Mouse (Mus musculus): ENCODE data around the gene Ppp1r13l. TPM values are rescaled to one million over a fixed set of nuclear protein-coding genes. Genes with fewer than 3 reads are reported as not detected.

The Ppp1r13l gene
- polyA plus RNA-seq (2016; fragmentation: Nextera tagmentation; extraction: Ambion mirVana), result 3.6 and 4.1 TPM in 2 replicates

GRCm38 (mm10) chr7:19359299-19359891, at the start of gene Ppp1r13l, which contains the start of gene Cd3eap:
Gene Ppp1r13l (plus strand): TSS chr7:19359749.
Gene Cd3eap (minus strand): TSS chr7:19359483.
- peak within 1 kb of the TSS; percentile 52; the same call in 1 of the 2 replicates for H3K27ac ChIP-seq (replicated peaks)
- under 1% methylated on average over 31 of the region's 31 CpGs for WGBS
- ATAC-seq (ENCODE audit: low FRiP score, low read depth), result peak; percentile 70

DNA sequence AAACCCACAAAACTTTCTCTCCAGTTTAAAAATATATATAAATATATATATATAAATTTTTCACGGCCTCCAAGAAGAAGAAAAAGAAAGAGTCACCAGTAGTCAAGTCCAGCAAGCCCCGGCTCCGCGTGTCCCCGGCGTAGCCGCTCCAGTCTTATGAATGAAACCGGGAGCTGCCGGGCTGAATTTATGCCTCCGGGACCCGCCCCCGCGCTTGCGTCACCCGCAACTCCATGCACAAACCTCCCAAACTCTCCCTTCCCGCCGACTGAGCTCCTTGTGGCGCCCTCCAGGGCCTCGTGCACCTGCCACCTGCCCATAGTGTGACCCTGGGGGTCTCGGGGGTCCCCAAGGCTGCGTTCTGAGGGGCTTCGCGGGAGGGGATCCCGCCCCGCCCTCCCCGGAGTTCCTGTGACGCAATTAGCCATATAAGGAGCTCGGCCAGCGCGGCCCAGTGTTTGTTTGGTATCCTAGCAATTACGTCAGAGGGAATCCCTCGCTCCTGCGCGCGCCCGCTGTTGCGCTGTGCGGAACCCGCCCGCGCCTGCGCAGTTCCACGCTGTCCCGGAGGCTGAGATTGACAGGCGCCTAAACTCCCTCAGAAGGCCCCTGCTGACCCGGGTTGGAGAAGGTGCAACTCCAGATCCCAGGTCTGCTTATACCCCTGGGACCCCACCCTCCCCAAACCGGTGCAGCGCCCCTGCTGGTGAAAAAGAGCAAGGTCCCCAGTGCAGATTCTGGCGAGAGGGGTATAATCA, 49.5 kb upstream of the Ppp1r13l start, which contains the start of gene Fosb:
TSS of gene Fosb (minus strand) at position 168 of the 758 bp plus-strand sequence.
- Histone ChIP-seq H3K4me2 (replicated peaks) (peak within 1 kb of the TSS; percentile 86), H3K27me3 (peaks cover 68% of the 10 kb centered on the region), H3K27ac (replicated peaks) (no peak within 1 kb of the TSS), H3K36me3 (no peaks in the 10 kb centered on the region), H3K9ac (replicated peaks) (peak within 1 kb of the TSS; percentile 46; the same call in 1 of the 2 replicates), H3K4me1 (peaks cover 28% of the 10 kb centered on the region), H3K4me3 (peak within 1 kb of the TSS; percentile 66), H3K9me3 (no peaks in the 10 kb centered on the region)
- WGBS, result under 1% methylated on average over 49 of the region's 49 CpGs
- ATAC-seq (ENCODE audit: low FRiP score, low read depth), result peak; percentile 88

More at GRCm38 (mm10) chr7:19359299-19359891, at the start of gene Ppp1r13l, which contains the start of gene Cd3eap:
- peak within 1 kb of the TSS; percentile 68 for H3K9ac ChIP-seq (replicated peaks)
- peak within 1 kb of the TSS; percentile 95 for H3K4me2 ChIP-seq (replicated peaks)
- no peaks in the 10 kb centered on the region for H3K9me3 ChIP-seq
- peak within 1 kb of the TSS; percentile 77 for H3K4me3 ChIP-seq
- H3K4me1 ChIP-seq, result peaks cover 39% of the 10 kb centered on the region
- peaks cover 20% of the 10 kb centered on the region for H3K27me3 ChIP-seq
- H3K36me3 ChIP-seq, result peaks cover 28% of the 10 kb centered on the region

- Histone ChIP-seq H3K27ac (replicated peaks) (no peak overlapping the region), H3K9ac (replicated peaks) (no peak overlapping the region), H3K27me3 (peaks cover 54% of the 10 kb centered on the region), H3K4me2 (replicated peaks) (no peak overlapping the region), H3K9me3 (no peaks in the 10 kb centered on the region), H3K36me3 (no peaks in the 10 kb centered on the region), H3K4me1 (peaks cover 28% of the 10 kb centered on the region), H3K4me3 (no peak overlapping the region)
- 44% methylated on average over 4 of the region's 4 CpGs for WGBS
- ATAC-seq (ENCODE audit: low FRiP score, low read depth), result no peak
Observed at GRCm38 (mm10) chr7:19311991-19312390, 47.6 kb upstream of the Ppp1r13l start.

- H3K4me3 ChIP-seq, result no peak overlapping the region
- H3K27me3 ChIP-seq, result peaks cover 62% of the 10 kb centered on the region
- WGBS, result 46% methylated on average over 5 of the region's 5 CpGs
- H3K4me1 ChIP-seq, result peaks cover 17% of the 10 kb centered on the region
- no peaks in the 10 kb centered on the region for H3K36me3 ChIP-seq
- no peak for ATAC-seq (ENCODE audit: low FRiP score, low read depth)
- H3K9me3 ChIP-seq, result no peaks in the 10 kb centered on the region
- no peak overlapping the region for H3K27ac ChIP-seq (replicated peaks)
- no peak overlapping the region for H3K9ac ChIP-seq (replicated peaks)
- H3K4me2 ChIP-seq (replicated peaks), result no peak overlapping the region
Observed at GRCm38 (mm10) chr7:19314033-19314432, 45.5 kb upstream of the Ppp1r13l start.

DNA sequence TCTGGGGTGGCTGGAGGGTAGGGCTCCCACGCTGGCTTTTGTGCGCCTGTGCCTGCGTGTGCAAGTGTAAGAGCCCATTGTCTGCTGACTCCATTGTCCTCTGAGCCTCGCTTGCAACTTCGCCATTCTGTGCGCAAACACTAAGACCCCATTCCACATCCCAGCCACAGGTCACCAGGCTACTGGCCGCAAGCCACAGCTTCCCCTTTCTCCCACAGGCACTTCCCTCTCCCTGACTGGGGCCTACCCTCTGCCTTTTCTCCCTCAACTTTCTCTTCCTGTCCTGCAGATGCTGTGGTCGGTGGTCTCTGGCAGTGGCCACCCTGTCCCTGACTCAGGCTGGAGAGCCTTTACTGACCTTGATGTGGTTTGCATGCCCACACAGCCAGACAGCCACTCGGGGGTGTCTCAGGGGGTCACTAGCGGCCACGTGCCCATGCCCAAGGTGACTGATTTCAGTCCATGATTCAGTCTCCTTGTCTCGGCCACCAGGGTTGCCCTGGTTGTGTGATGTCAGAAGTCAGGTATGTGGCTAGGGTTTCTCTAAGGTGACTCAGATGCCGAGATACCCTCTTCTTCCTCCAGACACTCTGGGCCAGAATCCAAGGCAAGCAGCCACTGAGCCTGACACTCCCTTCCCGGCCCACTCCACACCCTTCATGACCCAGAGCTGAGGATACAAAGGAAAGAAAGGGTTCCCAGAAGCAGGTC, 42.9 kb upstream of the Ppp1r13l start:
- no peaks in the 10 kb centered on the region for H3K36me3 ChIP-seq
- no peak for ATAC-seq (ENCODE audit: low FRiP score, low read depth)
- H3K9ac ChIP-seq (replicated peaks), result peak overlapping the region; percentile 39; the same call in 1 of the 2 replicates
- 41% methylated on average over 14 of the region's 14 CpGs for WGBS
- H3K9me3 ChIP-seq, result no peaks in the 10 kb centered on the region
- peaks cover 57% of the 10 kb centered on the region for H3K27me3 ChIP-seq
- no peak overlapping the region for H3K27ac ChIP-seq (replicated peaks)
- no peak overlapping the region for H3K4me2 ChIP-seq (replicated peaks)
- H3K4me1 ChIP-seq, result peaks cover 19% of the 10 kb centered on the region
- H3K4me3 ChIP-seq, result no peak overlapping the region

- Histone ChIP-seq H3K4me1 (peaks cover 19% of the 10 kb centered on the region), H3K27me3 (peaks cover 55% of the 10 kb centered on the region), H3K27ac (replicated peaks) (no peak overlapping the region), H3K9ac (replicated peaks) (no peak overlapping the region), H3K4me2 (replicated peaks) (no peak overlapping the region), H3K4me3 (no peak overlapping the region), H3K9me3 (no peaks in the 10 kb centered on the region), H3K36me3 (no peaks in the 10 kb centered on the region)
- whole genome bisulfite sequencing, result 71% methylated on average over 2 of the region's 2 CpGs
- ATAC-seq (ENCODE audit: low FRiP score, low read depth), result no peak
Observed at GRCm38 (mm10) chr7:19318201-19318600, 41.3 kb upstream of the Ppp1r13l start.

DNA sequence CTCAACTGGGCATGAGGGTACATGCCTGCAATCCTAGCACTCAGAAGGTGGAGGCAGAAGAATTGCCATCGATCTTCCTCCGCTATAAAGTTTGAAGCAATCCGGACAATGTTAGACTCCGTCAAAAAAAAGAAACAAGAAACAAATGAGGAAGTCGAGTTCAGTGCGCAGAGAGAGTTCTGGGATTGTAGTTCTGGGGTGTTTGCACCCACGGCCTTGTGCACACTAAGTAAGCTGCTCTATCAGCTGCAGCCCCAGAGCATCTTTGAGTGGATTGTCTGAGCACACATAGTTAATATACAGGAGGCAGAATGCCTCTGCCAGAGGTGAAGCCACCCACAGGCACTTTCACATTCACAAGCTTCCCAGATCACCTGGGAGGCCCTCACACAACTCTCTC, 40.9 kb upstream of the Ppp1r13l start:
- Histone ChIP-seq H3K9ac (replicated peaks) (no peak overlapping the region), H3K27ac (replicated peaks) (no peak overlapping the region), H3K4me2 (replicated peaks) (no peak overlapping the region), H3K9me3 (no peaks in the 10 kb centered on the region), H3K36me3 (no peaks in the 10 kb centered on the region), H3K27me3 (peaks cover 55% of the 10 kb centered on the region), H3K4me3 (no peak overlapping the region), H3K4me1 (peaks cover 19% of the 10 kb centered on the region)
- 77% methylated on average over 7 of the region's 7 CpGs for WGBS
- ATAC-seq (ENCODE audit: low FRiP score, low read depth), result no peak

DNA sequence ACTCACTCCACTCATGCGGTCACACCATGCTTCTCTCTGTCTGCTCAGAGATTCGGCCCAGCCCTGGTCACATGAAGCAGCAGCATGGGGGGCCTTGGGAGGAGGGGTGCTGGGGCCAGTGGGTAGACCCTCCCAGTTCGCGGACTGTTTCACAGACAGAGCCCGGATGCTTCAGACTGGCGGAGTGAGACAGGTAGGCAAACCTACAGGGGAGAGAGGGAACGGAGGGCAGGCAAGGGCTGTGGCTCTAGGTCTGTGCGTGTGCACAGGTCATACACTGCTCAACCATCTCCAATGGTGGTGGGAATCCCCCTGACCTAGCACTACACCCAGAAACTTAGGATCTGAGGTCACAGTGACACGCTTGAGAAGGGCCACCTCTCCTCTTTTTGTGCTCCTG, 40.1 kb upstream of the Ppp1r13l start:
- Histone ChIP-seq H3K27ac (replicated peaks) (0 out of 2 replicates have a peak overlapping the region, but pooled peaks have one; percentile 11), H3K9me3 (no peaks in the 10 kb centered on the region), H3K36me3 (no peaks in the 10 kb centered on the region), H3K4me1 (peaks cover 19% of the 10 kb centered on the region), H3K4me3 (peak overlapping the region; percentile 48), H3K9ac (replicated peaks) (peak overlapping the region; percentile 51; the same call in 1 of the 2 replicates), H3K4me2 (replicated peaks) (peak overlapping the region; percentile 73), H3K27me3 (peaks cover 48% of the 10 kb centered on the region)
- peak; percentile 73 for ATAC-seq (ENCODE audit: low FRiP score, low read depth)
- WGBS, result 19% methylated on average over 9 of the region's 9 CpGs

GRCm38 (mm10) chr7:19319906-19320305, 39.6 kb upstream of the Ppp1r13l start:
- Histone ChIP-seq H3K4me2 (replicated peaks) (peak overlapping the region; percentile 73), H3K9ac (replicated peaks) (peak overlapping the region; percentile 51; the same call in 1 of the 2 replicates), H3K4me1 (peaks cover 19% of the 10 kb centered on the region), H3K36me3 (no peaks in the 10 kb centered on the region), H3K4me3 (peak overlapping the region; percentile 48), H3K27ac (replicated peaks) (no peak overlapping the region; the same call in 1 of the 2 replicates), H3K27me3 (peaks cover 43% of the 10 kb centered on the region), H3K9me3 (no peaks in the 10 kb centered on the region)
- under 1% methylated on average over 41 of the region's 41 CpGs for WGBS
- peak; percentile 93 for ATAC-seq (ENCODE audit: low FRiP score, low read depth)

DNA sequence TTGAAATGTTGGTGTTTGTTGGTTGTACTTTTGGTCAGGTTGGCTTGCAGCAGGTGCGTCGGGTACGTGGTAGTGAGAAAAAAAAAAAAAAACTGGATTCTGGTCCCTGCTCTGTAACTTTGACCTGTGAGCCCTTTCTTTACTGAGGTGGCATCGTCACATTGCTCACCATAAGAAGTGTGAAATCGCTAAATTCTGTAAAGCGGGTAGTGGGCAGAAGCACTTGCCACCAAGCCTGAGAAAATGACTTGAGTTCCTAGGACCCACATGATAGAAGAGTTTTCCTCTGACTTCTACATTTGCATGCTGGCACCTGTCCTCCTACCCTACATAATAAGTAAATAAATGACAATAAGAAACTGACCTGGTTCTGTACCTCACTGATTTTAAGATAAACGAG, 38.9 kb upstream of the Ppp1r13l start:
- Histone ChIP-seq H3K4me2 (replicated peaks) (peak overlapping the region; percentile 73), H3K9me3 (no peaks in the 10 kb centered on the region), H3K27ac (replicated peaks) (no peak overlapping the region; the same call in 1 of the 2 replicates), H3K4me3 (peak overlapping the region; percentile 48; the same call in 1 of the 2 replicates), H3K36me3 (no peaks in the 10 kb centered on the region), H3K9ac (replicated peaks) (no peak overlapping the region; the same call in 1 of the 2 replicates), H3K4me1 (peaks cover 19% of the 10 kb centered on the region), H3K27me3 (peaks cover 39% of the 10 kb centered on the region)
- WGBS, result 43% methylated on average over 7 of the region's 7 CpGs
- ATAC-seq (ENCODE audit: low FRiP score, low read depth), result no peak

GRCm38 (mm10) chr7:19321464-19321863, 38.1 kb upstream of the Ppp1r13l start:
- no peaks in the 10 kb centered on the region for H3K9me3 ChIP-seq
- no peak overlapping the region for H3K9ac ChIP-seq (replicated peaks)
- H3K27me3 ChIP-seq, result peaks cover 39% of the 10 kb centered on the region
- no peaks in the 10 kb centered on the region for H3K36me3 ChIP-seq
- H3K4me1 ChIP-seq, result peaks cover 25% of the 10 kb centered on the region
- no peak overlapping the region for H3K4me3 ChIP-seq
- WGBS, result 69% methylated on average over 5 of the region's 5 CpGs
- no peak overlapping the region for H3K27ac ChIP-seq (replicated peaks)
- no peak for ATAC-seq (ENCODE audit: low FRiP score, low read depth)
- no peak overlapping the region for H3K4me2 ChIP-seq (replicated peaks)

Measured in midbrain, embryonic 12.5 days (tissue).